Mouse (Mus musculus) neural tube, embryonic 14.5 days (tissue): Measurements from ENCODE around the gene Klhl7. TPM values are rescaled to one million over a fixed set of nuclear protein-coding genes. Genes with fewer than 3 reads are reported as not detected.
A peak's percentile ranks its signal among the peaks of the same experiment; 100 is the strongest.

Experiments used
- ATAC-seq: fragments of 200-750 bp; cut with Nextera tagmentation; 2 replicates; pipeline ENCODE4 v1.8.0; 2017; ENCODE audit warnings: low read depth, mild to moderate bottlenecking, moderate TSS enrichment, moderate library complexity
- H3K27ac ChIP-seq: fragments of 300-500 bp; sonication (generic); 2 replicates; pipeline ENCODE4 v1.5.1; 2014; ENCODE audit warnings: low read depth, mild to moderate bottlenecking, control low read depth, low read length, moderate library complexity, mixed read lengths
- H3K27me3 ChIP-seq: fragments of 300-500 bp; sonication (generic); 2 replicates; pipeline ENCODE4 v1.6.1; 2014; ENCODE audit warnings: low read length; ENCODE audit not compliant: control insufficient read depth, insufficient read depth
- H3K36me3 ChIP-seq: fragments of 300-500 bp; sonication (generic); 2 replicates; pipeline ENCODE4 v1.6.1; 2014; ENCODE audit warnings: low read length, mixed read lengths; ENCODE audit not compliant: control insufficient read depth, insufficient read depth
- H3K4me1 ChIP-seq: fragments of 300-500 bp; sonication (generic); 2 replicates; pipeline ENCODE4 v1.6.1; 2014; ENCODE audit warnings: low read length; ENCODE audit not compliant: control insufficient read depth, insufficient read depth
- H3K4me2 ChIP-seq: fragments of 300-500 bp; sonication (generic); 2 replicates; pipeline ENCODE4 v1.6.1; 2014; ENCODE audit warnings: mild to moderate bottlenecking, low read depth, low read length, control low read depth
- H3K4me3 ChIP-seq: fragments of 300-500 bp; sonication (generic); 2 replicates; pipeline ENCODE4 v1.5.1; 2014; ENCODE audit warnings: low read depth, low read length, control low read depth, mixed read lengths
- H3K9ac ChIP-seq: fragments of 300-500 bp; sonication (generic); replicated peaks from 2 replicates; pipeline ENCODE4 v1.6.1; 2014; ENCODE audit warnings: low read depth, mild to moderate bottlenecking, control low read depth, low read length, mixed read lengths
- H3K9me3 ChIP-seq: fragments of 300-500 bp; sonication (generic); 2 replicates; pipeline ENCODE4 v1.6.1; 2016; ENCODE audit warnings: low read length; ENCODE audit not compliant: control insufficient read depth
- WGBS: fragments of 180-500 bp; shearing (Covaris S2); extraction: QIAGEN DNeasy Blood & Tissue Kit; methylation state at CpG from one replicate; pipeline ENCODE4 v1.1.7; 2014; 5-methylcytosine and 5-hydroxymethylcytosine counted together
- polyA plus RNA-seq: library from polyadenylated mRNA; unstranded; fragments of >200 nt; fragmentation: Nextera tagmentation; extraction: Ambion mirVana; gene quantifications from 2 replicates; pipeline ENCODE4 v1.2.1, GENCODE M21; 2014

Klhl7 gene
- polyA plus RNA-seq, 1 experiment from 2014 or later = 162 TPM

GRCm38 (mm10) chr5:24126967-24127366 lies 26.6 kb downstream of the Klhl7 start:
- Histone ChIP-seq H3K27ac (no peak overlapping the region), H3K27me3 (no peaks in the 10 kb centered on the region), H3K9me3 (no peaks in the 10 kb centered on the region), H3K9ac (no peak overlapping the region), H3K4me1 (peaks cover 5% of the 10 kb centered on the region; the same call in 1 of the 2 replicates), H3K4me3 (no peak overlapping the region), H3K36me3 (peaks cover 15% of the 10 kb centered on the region; the same call in 1 of the 2 replicates), H3K4me2 (no peak overlapping the region)
- WGBS = 74% methylated on average over 4 of the region's 4 CpGs
- ATAC-seq = no peak

- no peaks in the 10 kb centered on the region for H3K27me3 ChIP-seq
- H3K9me3 ChIP-seq = no peaks in the 10 kb centered on the region
- peaks cover 54% of the 10 kb centered on the region for H3K36me3 ChIP-seq
- 97% methylated on average over 5 of the region's 5 CpGs for WGBS
- H3K4me3 ChIP-seq = no peak overlapping the region
- no peak overlapping the region for H3K9ac ChIP-seq
- H3K4me2 ChIP-seq = no peak overlapping the region
- no peak for ATAC-seq
- no peak overlapping the region for H3K27ac ChIP-seq
- H3K4me1 ChIP-seq = no peaks in the 10 kb centered on the region
These were observed 46.6 kb downstream of the Klhl7 start for GRCm38 (mm10) chr5:24146964-24147363.

- Histone ChIP-seq H3K9me3 (no peaks in the 10 kb centered on the region), H3K27me3 (no peaks in the 10 kb centered on the region), H3K4me1 (no peaks in the 10 kb centered on the region), H3K4me2 (no peak overlapping the region), H3K27ac (no peak overlapping the region), H3K4me3 (no peak overlapping the region), H3K36me3 (peaks cover 46% of the 10 kb centered on the region), H3K9ac (no peak overlapping the region)
- no peak for ATAC-seq
These were observed 51.8 kb downstream of the Klhl7 start for GRCm38 (mm10) chr5:24152199-24152598.

GRCm38 (mm10) chr5:24156774-24157173 lies 56.4 kb downstream of the Klhl7 start:
- Histone ChIP-seq H3K4me1 (no peaks in the 10 kb centered on the region), H3K27ac (no peak overlapping the region), H3K27me3 (no peaks in the 10 kb centered on the region), H3K4me3 (no peak overlapping the region), H3K4me2 (no peak overlapping the region), H3K9ac (no peak overlapping the region), H3K9me3 (no peaks in the 10 kb centered on the region), H3K36me3 (peaks cover 44% of the 10 kb centered on the region)
- 93% methylated on average over 6 of the region's 6 CpGs for WGBS
- ATAC-seq = no peak

- Histone ChIP-seq H3K36me3 (peaks cover 7% of the 10 kb centered on the region), H3K9me3 (no peaks in the 10 kb centered on the region), H3K4me3 (peak within 1 kb of the TSS; percentile 81), H3K9ac (peak within 1 kb of the TSS; percentile 95), H3K4me2 (peak within 1 kb of the TSS; percentile 73), H3K27ac (peak within 1 kb of the TSS; percentile 83), H3K27me3 (no peaks in the 10 kb centered on the region), H3K4me1 (0 out of 2 replicates have a peak, but pooled peaks cover 6% of the 10 kb centered on the region)
- WGBS = under 1% methylated on average over 52 of the region's 52 CpGs
- ATAC-seq = peak; percentile 99
These were observed 64.5 kb downstream of the Klhl7 start, which contains the start of gene Nupl2 for GRCm38 (mm10) chr5:24164789-24165445. Gene Nupl2, plus strand, starts transcription at chr5:24164963.

- 59% methylated on average over 5 of the region's 5 CpGs for WGBS
- no peak overlapping the region for H3K9ac ChIP-seq
- H3K4me2 ChIP-seq = no peak overlapping the region
- no peaks in the 10 kb centered on the region for H3K27me3 ChIP-seq
- H3K4me1 ChIP-seq = 0 out of 2 replicates have a peak, but pooled peaks cover 6% of the 10 kb centered on the region
- H3K4me3 ChIP-seq = no peak overlapping the region
- H3K36me3 ChIP-seq = peaks cover 5% of the 10 kb centered on the region
- ATAC-seq = no peak
- no peak overlapping the region for H3K27ac ChIP-seq
- no peaks in the 10 kb centered on the region for H3K9me3 ChIP-seq
These were observed 66.9 kb downstream of the Klhl7 start for GRCm38 (mm10) chr5:24167263-24167662.

GRCm38 (mm10) chr5:24169881-24170280 lies 69.5 kb downstream of the Klhl7 start:
- Histone ChIP-seq H3K4me2 (no peak overlapping the region), H3K27ac (no peak overlapping the region), H3K27me3 (no peaks in the 10 kb centered on the region), H3K9me3 (no peaks in the 10 kb centered on the region), H3K4me3 (no peak overlapping the region), H3K4me1 (0 out of 2 replicates have a peak, but pooled peaks cover 6% of the 10 kb centered on the region), H3K36me3 (peaks cover 5% of the 10 kb centered on the region), H3K9ac (no peak overlapping the region)
- no peak for ATAC-seq
- 97% methylated on average over 6 of the region's 6 CpGs for WGBS

- H3K9ac ChIP-seq = no peak overlapping the region
- no peak overlapping the region for H3K4me2 ChIP-seq
- H3K9me3 ChIP-seq = no peaks in the 10 kb centered on the region
- peaks cover 11% of the 10 kb centered on the region for H3K36me3 ChIP-seq
- ATAC-seq = no peak
- no peaks in the 10 kb centered on the region for H3K27me3 ChIP-seq
- no peaks in the 10 kb centered on the region for H3K4me1 ChIP-seq
- H3K4me3 ChIP-seq = no peak overlapping the region
- no peak overlapping the region for H3K27ac ChIP-seq
These were observed 71.7 kb downstream of the Klhl7 start for GRCm38 (mm10) chr5:24172092-24172491.

GRCm38 (mm10) chr5:24181514-24182295 lies 81.3 kb downstream of the Klhl7 start:
- H3K4me3 ChIP-seq = no peak overlapping the region
- no peak overlapping the region for H3K4me2 ChIP-seq
- peaks cover 36% of the 10 kb centered on the region for H3K36me3 ChIP-seq
- H3K27ac ChIP-seq = no peak overlapping the region
- no peaks in the 10 kb centered on the region for H3K9me3 ChIP-seq
- no peaks in the 10 kb centered on the region for H3K27me3 ChIP-seq
- 96% methylated on average over 16 of the region's 16 CpGs for WGBS
- no peak overlapping the region for H3K9ac ChIP-seq
- ATAC-seq = no peak
- no peaks in the 10 kb centered on the region for H3K4me1 ChIP-seq
